Mouse (Mus musculus): ENCODE measurements around the gene Snph.
A peak's percentile ranks its signal among the peaks of the same experiment; 100 is the strongest.
"Not testable (repeated sequence)": the region's sequence is repeated elsewhere in the genome, so short reads cannot be mapped to it uniquely, and the experiment has no call there.

The Snph gene

GRCm38 (mm10) chr2:151632159-151632814 is at the start of gene Snph:
Gene Snph (minus strand): TSS chr2:151632593.
- DNase-seq (ENCODE audit: low spot score), result peak; percentile 75

DNA sequence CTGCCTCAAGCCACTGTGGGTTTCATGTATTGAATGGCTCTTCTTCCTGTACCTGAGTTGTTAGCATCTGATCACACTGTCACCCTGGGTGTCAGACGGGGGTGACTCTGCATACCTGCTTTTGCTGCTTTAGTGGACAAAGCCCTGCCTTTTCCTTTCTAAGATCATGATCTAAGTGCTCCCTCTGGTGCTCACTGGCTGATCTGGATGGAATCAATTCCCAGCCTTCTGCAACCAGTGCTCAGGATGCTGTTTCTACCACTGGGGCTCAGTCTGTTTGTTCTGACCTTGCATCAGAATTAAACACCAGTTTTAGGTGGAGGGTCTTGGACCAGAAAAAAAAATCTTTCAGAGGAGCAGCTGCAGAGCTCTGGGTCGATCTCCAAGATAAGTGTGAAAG is 43.8 kb upstream of the Snph start:
- peak; percentile 13 for DNase-seq (ENCODE audit: low spot score)

DNA sequence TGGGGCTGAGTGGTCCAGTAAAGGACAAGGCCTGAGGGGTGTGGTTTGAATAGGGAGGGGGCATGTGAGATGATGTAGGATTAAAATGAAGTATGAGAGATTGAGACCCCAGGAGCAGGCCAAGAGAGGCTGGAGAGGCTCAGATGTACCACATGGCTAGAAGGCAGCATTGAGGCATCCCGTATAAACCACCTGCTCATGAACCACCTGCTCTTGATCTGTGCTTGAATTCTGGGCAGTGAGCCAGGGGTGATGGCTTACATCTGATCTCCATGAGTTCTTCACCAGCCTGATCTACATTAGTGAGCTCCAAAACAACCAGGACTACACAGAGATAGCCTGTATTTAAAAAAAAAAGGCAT is 38.6 kb upstream of the Snph start:
- no peak for DNase-seq (ENCODE audit: low spot score)

- peak; percentile 10 for DNase-seq (ENCODE audit: low spot score)
These were observed 37.9 kb upstream of the Snph start for GRCm38 (mm10) chr2:151670026-151670967.

DNA sequence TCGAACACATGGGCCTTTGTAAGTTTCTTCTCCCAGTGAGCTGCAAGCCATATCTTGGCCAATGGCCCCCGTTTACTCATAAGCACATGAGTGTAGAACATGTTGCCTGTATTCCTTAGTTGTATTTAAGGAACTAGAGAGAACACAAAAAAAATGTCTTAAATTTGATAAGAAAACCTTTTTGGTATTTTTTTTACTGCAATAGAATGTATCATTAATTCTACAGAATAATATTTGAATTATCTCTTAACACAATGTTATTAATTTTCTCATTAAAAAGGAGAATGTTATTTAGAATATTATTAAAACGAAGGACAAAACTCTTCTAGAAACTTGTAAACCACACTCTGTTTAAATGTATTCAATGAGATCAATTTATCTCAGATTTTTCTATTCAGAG is 36.0 kb upstream of the Snph start, which contains the start of gene Rad21l:
Gene Rad21l, minus strand, starts transcription at position 101 of the 400 bp plus-strand sequence.
- no peak for DNase-seq (ENCODE audit: low spot score)

- no peak for DNase-seq (ENCODE audit: low spot score)
These were observed 19.7 kb upstream of the Snph start for GRCm38 (mm10) chr2:151652053-151652452.

GRCm38 (mm10) chr2:151636015-151636402 is 3.6 kb upstream of the Snph start:
- no peak for DNase-seq (ENCODE audit: low spot score)

- DNase-seq (ENCODE audit: low spot score), result no peak
These were observed 3.1 kb upstream of the Snph start for GRCm38 (mm10) chr2:151635362-151636014.

- DNase-seq (ENCODE audit: low spot score), result peak; percentile 24
These were observed 2.5 kb upstream of the Snph start for GRCm38 (mm10) chr2:151634903-151635302.

DNA sequence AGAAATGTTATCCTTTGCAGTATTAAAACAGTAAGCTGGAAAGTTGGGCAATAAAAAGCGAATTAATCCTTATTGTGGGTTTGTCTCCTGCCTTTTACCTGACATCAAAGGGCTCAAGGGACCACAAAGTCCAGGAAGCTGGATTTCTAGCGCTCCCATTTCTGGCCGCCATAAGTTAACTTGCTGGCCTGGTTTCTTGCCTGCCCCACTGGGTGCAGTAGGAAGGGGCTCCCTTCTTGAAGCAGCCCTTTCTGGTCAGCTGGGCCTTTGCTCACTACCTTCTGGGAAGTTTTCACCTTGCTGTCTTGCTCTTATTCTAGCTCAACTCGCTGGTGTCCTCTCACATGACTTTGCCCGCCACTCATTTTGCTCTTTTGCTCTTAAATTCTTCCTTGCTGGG is 589 bp upstream of the Snph start:
- DNase-seq (ENCODE audit: low spot score), result no peak

GRCm38 (mm10) chr2:151631406-151632158 is 811 bp downstream of the Snph start:
- DNase-seq (ENCODE audit: low spot score), result peak; percentile 12

DNA sequence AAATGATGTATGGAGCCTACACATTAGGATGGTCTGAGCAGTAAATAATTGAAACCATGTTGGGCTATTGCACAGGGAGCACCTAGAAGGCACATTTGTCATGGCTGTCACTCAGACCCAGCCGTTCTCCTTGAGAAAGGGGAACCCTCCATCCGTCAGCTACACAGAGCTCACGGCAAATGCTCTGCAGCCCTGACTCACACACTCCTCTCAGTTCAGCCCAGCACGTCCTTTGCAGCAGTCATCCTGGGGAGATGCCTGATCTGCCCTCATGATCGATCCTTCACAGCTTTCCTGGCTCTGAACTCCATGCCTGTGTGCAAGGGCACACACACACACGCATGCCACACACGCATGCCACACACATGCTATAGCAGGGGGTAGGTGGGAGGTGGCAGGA is 3.1 kb downstream of the Snph start:
- no peak for DNase-seq (ENCODE audit: low spot score)

DNA sequence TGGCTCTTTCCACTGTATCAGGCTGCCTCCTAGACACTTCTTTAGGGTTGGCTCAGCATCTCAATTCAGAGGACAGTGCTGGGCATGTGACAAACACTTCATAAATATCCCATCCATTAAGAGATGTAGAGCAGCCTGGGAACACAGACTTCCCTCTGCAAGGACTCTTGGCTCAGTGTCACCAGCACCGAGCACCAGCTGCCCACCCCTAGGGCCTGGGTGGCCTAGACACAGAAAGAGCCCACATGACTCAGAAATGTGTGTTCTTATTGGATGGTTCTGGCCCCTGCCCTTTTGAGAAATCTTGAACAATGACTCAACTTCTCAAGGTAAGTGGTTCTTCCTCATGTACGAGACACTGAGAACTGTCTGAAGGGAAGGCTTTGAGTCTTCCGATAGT is 4.4 kb downstream of the Snph start:
- no peak for DNase-seq (ENCODE audit: low spot score)

- DNase-seq (ENCODE audit: low spot score), result no peak
These were observed 6.1 kb downstream of the Snph start for GRCm38 (mm10) chr2:151626296-151626695.

- DNase-seq (ENCODE audit: low spot score), result no peak
These were observed 8.6 kb downstream of the Snph start for GRCm38 (mm10) chr2:151623776-151624175.

DNA sequence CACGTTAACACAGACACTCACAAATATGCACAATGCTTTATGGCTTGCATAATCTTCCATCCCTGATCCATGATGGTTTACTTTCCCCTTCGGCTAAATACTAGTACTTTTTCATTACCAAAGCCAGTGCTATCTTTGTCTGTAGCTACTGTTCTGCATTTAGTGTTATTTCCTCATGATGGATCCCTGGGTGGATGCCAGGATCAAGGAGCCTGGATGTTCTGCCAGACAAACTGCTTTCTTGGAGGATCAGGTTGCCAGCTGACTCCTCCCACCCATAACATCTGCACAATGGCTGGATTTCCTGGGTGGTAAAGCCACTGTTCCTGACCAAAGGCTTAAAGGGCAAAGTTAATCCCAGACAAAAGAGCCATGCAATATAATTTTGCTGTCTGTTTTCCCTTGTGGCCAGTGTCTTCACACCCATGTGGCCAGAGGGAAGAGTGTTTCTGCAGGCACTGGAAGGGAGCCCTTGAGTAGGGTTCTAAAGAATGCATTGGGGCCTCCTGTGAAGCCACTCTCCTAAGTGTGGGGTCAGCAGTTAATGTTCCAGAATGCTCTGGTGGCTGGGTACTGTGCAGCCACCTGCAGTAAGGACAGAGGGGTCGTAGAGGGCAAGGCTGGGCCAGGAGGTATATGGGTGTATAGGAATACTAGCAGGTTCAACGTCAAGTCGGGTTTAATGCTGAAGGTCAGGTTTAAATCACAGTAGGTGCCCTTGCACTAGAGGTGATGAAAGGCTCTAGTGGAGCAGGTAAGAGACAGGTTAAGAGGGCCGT is 15.7 kb downstream of the Snph start:
- no peak for DNase-seq (ENCODE audit: low spot score)

- not testable (repeated sequence) for DNase-seq (ENCODE audit: low spot score)
These were observed 16.6 kb downstream of the Snph start for GRCm38 (mm10) chr2:151615779-151616178.

DNA sequence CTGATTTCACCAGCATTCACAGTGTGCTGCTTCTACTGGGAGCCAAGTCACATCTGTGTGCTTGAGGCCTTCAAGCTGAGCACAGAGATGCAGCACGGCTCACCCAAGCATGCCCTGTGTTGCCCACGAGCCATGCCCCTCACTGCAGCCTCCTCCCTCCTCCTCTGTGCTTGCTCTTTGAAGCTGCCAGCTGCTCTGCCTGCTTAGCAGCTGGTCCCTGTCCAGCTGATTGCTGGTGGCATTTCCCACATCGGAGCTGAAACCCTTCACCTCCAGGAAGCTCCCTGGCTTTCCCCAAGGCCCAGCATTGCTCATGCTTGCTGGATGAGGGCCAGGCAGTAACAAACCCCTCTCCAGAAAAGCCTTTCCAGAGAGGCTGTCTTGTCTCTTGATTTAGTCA is 22.4 kb downstream of the Snph start:
- DNase-seq (ENCODE audit: low spot score), result peak; percentile 29

DNA sequence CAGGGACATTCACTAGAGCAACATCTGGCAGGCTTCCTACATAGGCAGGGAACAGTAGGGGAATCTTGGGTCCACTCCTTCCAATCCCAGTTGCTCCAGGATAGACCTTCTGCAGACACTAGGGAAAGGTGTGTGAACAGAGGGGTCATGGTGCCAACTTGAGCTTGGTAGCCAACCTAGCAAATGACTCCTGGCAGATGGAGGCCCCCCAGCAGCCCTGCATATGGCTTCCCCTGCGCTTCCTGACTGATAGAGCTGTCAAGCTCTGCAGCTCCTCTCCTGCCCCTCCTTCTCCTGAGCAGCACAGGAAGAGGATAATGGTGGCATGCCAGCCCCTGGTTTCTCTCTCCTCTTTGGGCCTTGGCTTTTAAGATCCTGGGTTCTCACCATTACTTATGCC is 24.0 kb downstream of the Snph start:
- no peak for DNase-seq (ENCODE audit: low spot score)

DNA sequence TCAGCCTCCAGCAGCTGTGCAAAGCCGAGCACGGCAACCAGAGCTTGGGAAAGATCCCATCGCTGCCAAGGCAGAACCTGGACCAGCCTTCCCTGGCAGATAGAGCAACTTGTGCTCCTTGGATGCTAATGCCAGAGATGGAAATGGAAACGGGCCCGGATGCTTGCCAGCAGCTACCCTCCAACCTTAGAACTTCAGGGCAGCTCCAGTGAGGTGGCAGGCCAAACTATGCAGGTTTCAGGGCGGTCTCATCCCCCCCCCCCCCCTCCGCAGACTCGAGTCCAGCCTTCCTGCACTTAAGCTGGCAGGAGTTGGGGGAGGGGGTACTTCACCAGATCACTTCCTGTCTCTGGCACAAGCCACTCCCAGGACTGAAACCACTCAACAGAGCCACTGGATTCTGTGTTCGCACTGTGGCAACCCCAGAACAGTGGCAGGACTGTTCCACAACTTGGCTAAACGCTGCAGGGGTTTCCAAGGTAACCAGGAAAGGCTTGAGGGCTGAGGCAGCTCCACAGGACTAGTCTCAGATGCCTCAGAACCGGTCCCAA is 26.9 kb downstream of the Snph start:
- no peak for DNase-seq (ENCODE audit: low spot score)

- peak; percentile 35 for DNase-seq (ENCODE audit: low spot score)
These were observed 28.8 kb downstream of the Snph start for GRCm38 (mm10) chr2:151603630-151604029.

All from retina, embryonic 14.5 days (tissue).